Mouse (Mus musculus) cortical plate, adult 2 months (tissue): ENCODE data around the gene Son.

Experiments
- CTCF ChIP-seq: fragments of 200-500 bp; IDR thresholded peaks from 2 replicates; pipeline ENCODE4 v1.5.1; 2011; ENCODE audit warnings: mild to moderate bottlenecking, control low read depth, low read length; ENCODE audit not compliant: insufficient read depth; ENCODE audit errors: extremely low read depth
- POLR2A ChIP-seq: fragments of 200-500 bp; IDR thresholded peaks from 2 replicates; pipeline ENCODE4 v1.6.1; 2011; ENCODE audit warnings: mild to moderate bottlenecking, low read length, control low read depth; ENCODE audit not compliant: insufficient read depth; ENCODE audit errors: extremely low read depth

GRCm38 (mm10) chr16:91704603-91705340 lies 57.5 kb downstream of the Son start:
- TF ChIP-seq CTCF (0 out of 2 replicates have a peak, but pooled peaks have one; percentile 9), POLR2A (no peak)
